Mouse (Mus musculus) forebrain, embryonic 16.5 days (tissue): ENCODE measurements around the gene Fry. TPM values are rescaled to one million over a fixed set of nuclear protein-coding genes. Genes with fewer than 3 reads are reported as not detected.

Experiments used
- ATAC-seq: fragments of 200-750 bp; cut with Nextera tagmentation; 2 replicates; pipeline ENCODE4 v1.8.0; 2017; ENCODE audit warnings: mild to moderate bottlenecking, moderate library complexity
- H3K27ac ChIP-seq: fragments of 300-500 bp; sonication (generic); 2 replicates; pipeline ENCODE4 v1.5.1; 2014; ENCODE audit warnings: low read length, control low read depth
- H3K27me3 ChIP-seq: fragments of 300-500 bp; sonication (generic); replicated peaks from 2 replicates; pipeline ENCODE4 v1.6.1; 2014; ENCODE audit warnings: low read length; ENCODE audit not compliant: control insufficient read depth, insufficient read depth
- H3K36me3 ChIP-seq: fragments of 300-500 bp; sonication (generic); 2 replicates; pipeline ENCODE4 v1.6.1; 2014; ENCODE audit not compliant: control insufficient read depth, insufficient read depth
- H3K4me1 ChIP-seq: fragments of 300-500 bp; sonication (generic); replicated peaks from 2 replicates; pipeline ENCODE4 v1.6.1; 2014; ENCODE audit warnings: low read length; ENCODE audit not compliant: control insufficient read depth, insufficient read depth
- H3K4me2 ChIP-seq: fragments of 300-500 bp; sonication (generic); 2 replicates; pipeline ENCODE4 v1.6.1; 2014; ENCODE audit warnings: mild to moderate bottlenecking, low read length, control low read depth
- H3K4me3 ChIP-seq: fragments of 300-500 bp; sonication (generic); replicated peaks from 2 replicates; pipeline ENCODE4 v1.5.1; 2014; ENCODE audit warnings: mild to moderate bottlenecking, low read length, control low read depth
- H3K9ac ChIP-seq: fragments of 300-500 bp; sonication (generic); replicated peaks from 2 replicates; pipeline ENCODE4 v1.6.1; 2014; ENCODE audit warnings: low read depth, low read length, control low read depth
- H3K9me3 ChIP-seq: fragments of 300-500 bp; sonication (generic); 2 replicates; pipeline ENCODE4 v1.6.1; 2016; ENCODE audit warnings: low read length; ENCODE audit not compliant: control insufficient read depth
- WGBS: fragments of 180-500 bp; shearing (Covaris S2); extraction: QIAGEN DNeasy Blood & Tissue Kit; methylation state at CpG from one replicate; pipeline ENCODE4 v1.1.7; 2014; 5-methylcytosine and 5-hydroxymethylcytosine counted together
- polyA plus RNA-seq: library from polyadenylated mRNA; unstranded; fragments of >200 nt; fragmentation: Nextera tagmentation; extraction: Ambion mirVana; gene quantifications from 2 replicates; pipeline ENCODE4 v1.2.1, GENCODE M21; 2015

Fry gene
- polyA plus RNA-seq, 1 experiment from 2014 or later, result 45.4 TPM

DNA sequence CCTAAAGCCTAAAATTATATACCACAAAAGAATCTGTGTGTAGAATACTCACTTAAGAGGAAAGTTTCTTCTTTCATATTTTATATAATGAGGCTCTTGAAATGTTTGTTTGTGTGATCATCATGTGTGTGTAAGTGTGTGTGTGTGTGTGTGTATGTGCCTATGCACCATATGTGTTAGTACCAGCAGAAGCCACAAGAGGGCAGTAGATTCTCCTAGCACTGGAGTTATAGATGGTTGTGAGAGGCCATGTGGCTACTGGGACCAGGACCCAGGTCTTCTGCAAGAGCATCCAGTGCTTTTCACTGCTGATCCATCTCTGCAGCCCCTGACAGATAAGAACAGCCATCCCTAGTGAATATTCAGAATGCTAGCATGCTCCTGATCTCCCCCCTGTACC lies 118.2 kb downstream of the Fry start:
- Histone ChIP-seq H3K36me3 (no peaks in the 10 kb centered on the region), H3K4me2 (no peak overlapping the region), H3K27ac (no peak overlapping the region), H3K4me1 (peaks cover 4% of the 10 kb centered on the region), H3K4me3 (no peak overlapping the region), H3K27me3 (no peaks in the 10 kb centered on the region), H3K9ac (no peak overlapping the region), H3K9me3 (peaks cover 3% of the 10 kb centered on the region; the same call in 1 of the 2 replicates)
- ATAC-seq, result no peak

DNA sequence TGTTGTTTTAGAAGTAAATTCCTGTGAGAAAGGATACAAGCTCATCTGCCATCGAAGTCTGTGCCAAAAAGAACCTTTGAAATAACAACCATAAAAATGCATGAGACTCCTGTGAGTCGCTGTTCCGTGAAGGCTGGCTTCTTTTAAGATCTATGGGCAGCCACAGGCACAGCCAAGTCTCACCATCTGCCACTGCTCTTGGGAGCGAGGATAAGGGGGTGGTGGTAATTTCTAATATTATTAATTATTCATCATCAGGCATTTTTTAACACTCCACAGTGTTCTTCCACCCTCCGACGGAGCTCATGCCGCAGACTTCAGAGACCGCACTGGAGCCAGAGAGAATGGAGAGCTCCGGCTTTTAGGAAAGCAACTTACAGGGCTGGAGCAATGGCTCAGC lies 123.2 kb downstream of the Fry start:
- Histone ChIP-seq H3K36me3 (no peaks in the 10 kb centered on the region), H3K27ac (peak overlapping the region; percentile 41; the same call in 1 of the 2 replicates), H3K4me2 (no peak overlapping the region), H3K4me1 (peaks cover 7% of the 10 kb centered on the region), H3K4me3 (no peak overlapping the region), H3K9ac (no peak overlapping the region), H3K27me3 (no peaks in the 10 kb centered on the region), H3K9me3 (peaks cover 2% of the 10 kb centered on the region; the same call in 1 of the 2 replicates)
- WGBS, result 58% methylated on average over 9 of the region's 9 CpGs
- ATAC-seq, result peak; percentile 85

DNA sequence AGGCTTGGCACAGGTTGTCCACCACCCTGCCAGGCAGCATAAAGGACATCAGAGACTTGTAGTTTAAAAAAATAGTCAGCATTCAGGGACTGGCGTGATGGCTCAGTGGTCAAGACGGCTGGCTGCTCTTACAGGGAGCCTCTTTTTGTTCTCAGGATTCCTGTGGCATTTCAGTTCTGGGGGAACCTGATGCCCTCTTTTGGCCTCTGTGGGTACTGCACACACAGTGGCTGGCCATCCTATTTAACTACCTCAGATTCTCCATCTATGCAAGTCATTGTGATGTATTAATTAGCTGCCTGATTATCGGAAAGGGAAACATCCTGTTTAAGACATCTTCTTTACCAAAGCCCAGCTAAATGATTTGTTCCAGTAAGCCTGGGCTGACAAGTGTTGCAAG lies 128.3 kb downstream of the Fry start:
- H3K36me3 ChIP-seq, result no peaks in the 10 kb centered on the region
- no peak overlapping the region for H3K4me3 ChIP-seq
- H3K27ac ChIP-seq, result no peak overlapping the region
- H3K4me1 ChIP-seq, result peaks cover 2% of the 10 kb centered on the region; the same call in 1 of the 2 replicates
- no peak overlapping the region for H3K4me2 ChIP-seq
- H3K27me3 ChIP-seq, result no peaks in the 10 kb centered on the region
- WGBS, result 65% methylated on average over 3 of the region's 3 CpGs
- no peaks in the 10 kb centered on the region for H3K9me3 ChIP-seq
- no peak overlapping the region for H3K9ac ChIP-seq
- ATAC-seq, result no peak

DNA sequence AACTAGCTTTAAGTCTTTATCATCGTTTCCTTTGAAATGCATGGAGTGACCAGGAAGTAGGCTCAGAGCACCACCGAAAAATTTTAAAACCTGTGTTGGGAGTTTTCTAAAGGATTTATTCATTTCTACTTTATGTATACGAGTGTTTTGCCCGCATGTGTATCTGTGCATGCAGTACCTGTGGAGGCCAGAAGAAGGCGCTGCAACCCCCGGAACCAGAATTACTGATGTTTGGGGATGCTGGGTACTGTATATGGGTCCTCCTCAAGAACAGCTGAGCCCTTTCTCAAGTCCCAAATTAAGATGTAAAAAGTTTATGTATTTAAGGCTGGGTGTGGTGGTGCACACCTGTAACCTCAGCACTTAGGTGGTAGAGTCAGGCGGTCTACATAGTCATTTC lies 139.3 kb downstream of the Fry start:
- Histone ChIP-seq H3K27ac (no peak overlapping the region), H3K27me3 (no peaks in the 10 kb centered on the region), H3K4me1 (peaks cover 13% of the 10 kb centered on the region), H3K4me2 (no peak overlapping the region), H3K9me3 (no peaks in the 10 kb centered on the region), H3K9ac (no peak overlapping the region), H3K36me3 (no peaks in the 10 kb centered on the region), H3K4me3 (no peak overlapping the region)
- 83% methylated on average over 7 of the region's 7 CpGs for WGBS
- no peak for ATAC-seq

DNA sequence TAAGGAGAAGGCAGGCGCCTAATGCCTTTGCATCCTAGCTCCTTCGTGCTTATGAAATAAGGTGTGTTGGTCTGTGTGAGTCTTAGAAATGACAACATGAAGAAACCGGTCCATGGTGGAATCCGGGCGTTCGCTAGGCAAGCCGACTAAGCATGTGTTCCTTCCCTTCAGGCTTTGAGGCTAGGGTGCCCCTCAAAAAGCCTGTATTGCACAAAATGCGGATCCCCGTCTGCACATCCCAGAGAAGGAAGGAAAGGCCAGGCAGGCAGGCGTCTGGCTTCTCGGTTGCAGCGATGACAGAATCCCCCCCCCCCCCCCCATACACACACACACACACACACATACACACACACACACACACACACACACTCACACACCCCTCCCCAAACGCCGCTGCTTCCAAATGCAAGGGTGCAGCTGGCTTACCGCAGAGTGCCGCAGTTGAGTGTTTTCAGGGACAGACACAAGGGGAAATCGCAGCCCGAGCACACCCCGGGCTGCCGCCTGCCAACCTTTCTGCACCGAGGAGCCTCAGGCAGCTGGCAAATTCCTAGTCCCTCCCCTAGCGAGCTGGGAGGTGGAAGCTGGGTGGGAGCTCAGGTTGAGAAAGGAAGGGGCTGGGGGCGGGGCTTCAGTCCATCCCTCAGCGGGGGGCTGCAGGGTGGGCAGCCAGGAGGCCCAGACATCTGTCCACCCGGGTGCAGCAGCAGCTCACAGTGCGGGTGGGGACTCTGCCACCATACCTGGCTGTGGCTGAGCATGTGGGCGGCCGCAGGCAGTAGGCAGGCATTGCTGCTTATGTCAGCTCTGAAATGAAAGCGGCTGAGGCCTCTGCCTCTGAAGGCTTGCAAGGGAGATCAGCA lies 141.0 kb downstream of the Fry start:
- H3K9me3 ChIP-seq, result no peaks in the 10 kb centered on the region
- peak overlapping the region; percentile 67 for H3K4me2 ChIP-seq
- H3K9ac ChIP-seq, result peak overlapping the region; percentile 72
- peak overlapping the region; percentile 50 for H3K4me3 ChIP-seq
- ATAC-seq, result peak; percentile 91
- H3K27me3 ChIP-seq, result no peaks in the 10 kb centered on the region
- 1% methylated on average over 24 of the region's 29 CpGs for WGBS
- peak overlapping the region; percentile 92 for H3K27ac ChIP-seq
- H3K36me3 ChIP-seq, result no peaks in the 10 kb centered on the region
- peaks cover 15% of the 10 kb centered on the region for H3K4me1 ChIP-seq

DNA sequence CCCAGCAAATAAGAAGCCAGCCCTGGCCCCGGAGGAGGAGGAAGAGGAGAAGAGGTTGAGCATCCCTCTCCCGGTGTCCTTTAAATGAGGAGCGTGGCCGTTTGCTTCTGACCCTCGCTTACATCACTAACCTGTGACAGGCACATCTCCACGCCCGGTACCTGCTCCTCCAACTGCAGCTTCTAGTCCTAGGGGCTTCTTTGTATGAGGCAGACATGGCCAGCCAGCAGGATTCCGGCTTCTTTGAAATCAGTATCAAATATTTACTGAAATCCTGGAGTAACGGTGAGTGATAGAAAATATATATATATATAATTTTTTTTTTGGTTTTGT lies 141.6 kb downstream of the Fry start:
- peak overlapping the region; percentile 50 for H3K4me3 ChIP-seq
- peak overlapping the region; percentile 92 for H3K27ac ChIP-seq
- no peaks in the 10 kb centered on the region for H3K9me3 ChIP-seq
- H3K27me3 ChIP-seq, result no peaks in the 10 kb centered on the region
- H3K36me3 ChIP-seq, result no peaks in the 10 kb centered on the region
- ATAC-seq, result peak; percentile 36
- 24% methylated on average over 9 of the region's 9 CpGs for WGBS
- peak overlapping the region; percentile 67 for H3K4me2 ChIP-seq
- H3K4me1 ChIP-seq, result peaks cover 15% of the 10 kb centered on the region
- peak overlapping the region; percentile 72 for H3K9ac ChIP-seq

DNA sequence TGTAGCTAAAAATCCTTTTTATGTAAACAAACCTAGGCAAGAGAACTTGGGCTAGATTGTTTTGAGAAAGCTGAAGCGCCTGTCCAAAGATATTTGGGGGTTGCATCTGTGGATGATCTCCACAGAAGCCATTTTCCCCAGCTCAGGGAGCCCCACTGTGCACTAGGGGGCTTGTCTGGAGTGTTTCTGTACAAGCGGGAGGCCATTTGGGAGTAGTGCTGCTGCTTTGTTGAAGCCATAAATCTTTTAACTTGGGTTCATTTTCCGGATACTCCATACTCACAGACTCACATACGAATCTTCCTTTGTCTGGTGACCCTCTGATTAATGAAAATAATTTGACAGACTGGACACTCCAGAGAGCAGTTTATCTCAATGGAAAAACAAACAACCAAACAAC lies 142.9 kb downstream of the Fry start:
- no peak for ATAC-seq
- WGBS, result 56% methylated on average over 4 of the region's 4 CpGs

DNA sequence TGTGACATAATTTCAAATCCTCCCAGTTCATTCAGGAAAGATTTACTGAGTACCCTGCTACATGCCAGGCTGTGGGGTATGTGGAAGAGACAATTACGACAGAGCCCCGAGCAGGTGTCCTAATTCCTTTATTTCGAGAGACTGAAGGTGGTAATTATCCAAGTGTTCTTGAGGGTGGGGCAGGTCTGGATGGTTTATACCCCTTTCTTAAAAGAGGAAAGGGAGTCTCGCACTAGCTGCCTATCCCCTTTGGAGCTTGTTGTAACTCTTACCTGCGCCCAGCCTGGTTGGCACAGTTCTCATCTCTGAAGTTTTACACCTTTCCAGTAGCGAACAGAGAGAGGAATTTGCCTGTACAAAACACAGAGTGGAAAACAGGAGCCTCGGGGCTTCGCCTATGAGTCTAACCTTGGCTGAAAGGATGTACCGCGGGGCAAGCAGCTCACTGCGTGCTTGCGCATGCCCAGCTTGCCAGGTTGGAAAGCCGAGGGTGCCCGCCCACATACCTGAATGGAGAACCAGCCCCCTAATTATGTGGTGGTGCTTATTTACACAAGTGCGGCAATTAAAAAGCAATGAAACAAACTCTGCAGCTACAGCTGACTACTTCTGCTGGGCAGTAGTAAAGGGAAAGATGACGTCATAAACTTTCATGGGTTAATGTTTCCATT lies 143.7 kb downstream of the Fry start:
- peaks cover 15% of the 10 kb centered on the region for H3K4me1 ChIP-seq
- no peaks in the 10 kb centered on the region for H3K36me3 ChIP-seq
- H3K27me3 ChIP-seq, result no peaks in the 10 kb centered on the region
- no peak for ATAC-seq
- H3K4me3 ChIP-seq, result peak overlapping the region; percentile 50
- no peak overlapping the region for H3K27ac ChIP-seq
- H3K9me3 ChIP-seq, result no peaks in the 10 kb centered on the region
- peak overlapping the region; percentile 72; the same call in 1 of the 2 replicates for H3K9ac ChIP-seq
- 51% methylated on average over 16 of the region's 16 CpGs for WGBS
- H3K4me2 ChIP-seq, result peak overlapping the region; percentile 67

More for the DNA sequence above, 142.9 kb downstream of the Fry start:
- peak overlapping the region; percentile 67 for H3K4me2 ChIP-seq
- peak overlapping the region; percentile 50 for H3K4me3 ChIP-seq
- no peak overlapping the region for H3K27ac ChIP-seq
- peak overlapping the region; percentile 72 for H3K9ac ChIP-seq
- H3K27me3 ChIP-seq, result no peaks in the 10 kb centered on the region
- no peaks in the 10 kb centered on the region for H3K9me3 ChIP-seq
- H3K4me1 ChIP-seq, result peaks cover 15% of the 10 kb centered on the region
- H3K36me3 ChIP-seq, result no peaks in the 10 kb centered on the region

DNA sequence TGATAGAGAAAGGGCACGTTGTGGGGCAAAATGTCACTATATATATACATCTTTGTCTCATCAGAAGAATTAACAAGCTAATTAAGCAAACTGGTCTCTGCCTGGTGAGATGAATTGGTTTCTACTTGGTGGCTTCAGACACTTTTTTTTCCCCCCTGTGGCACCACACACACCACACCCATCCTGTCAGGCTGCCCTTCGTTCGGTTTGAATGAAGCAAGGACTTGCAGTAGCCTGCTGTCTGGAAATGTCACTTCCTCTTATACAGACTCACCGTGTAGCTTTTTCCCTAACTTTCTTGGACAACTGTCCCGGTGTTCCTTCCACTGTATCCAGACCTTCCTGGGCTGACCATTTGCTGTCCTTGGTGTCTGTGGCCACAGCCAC lies 144.3 kb downstream of the Fry start:
- H3K27ac ChIP-seq, result no peak overlapping the region
- H3K9ac ChIP-seq, result no peak overlapping the region
- H3K4me1 ChIP-seq, result peaks cover 15% of the 10 kb centered on the region
- no peak for ATAC-seq
- H3K4me2 ChIP-seq, result peak overlapping the region; percentile 67
- H3K36me3 ChIP-seq, result no peaks in the 10 kb centered on the region
- peak overlapping the region; percentile 50 for H3K4me3 ChIP-seq
- no peaks in the 10 kb centered on the region for H3K9me3 ChIP-seq
- no peaks in the 10 kb centered on the region for H3K27me3 ChIP-seq
- 54% methylated on average over 5 of the region's 5 CpGs for WGBS
